Mouse (Mus musculus) stomach, postnatal 0 days (tissue): ENCODE measurements at regions not wholly inside any gene's neighbourhood (a gene's known extent, or its start where the extent isn't known, plus 50 kb on each side); places are given as distances from the start of the nearest gene placed in this dataset.

Experiments
- ATAC-seq: fragments of 200-750 bp; cut with Nextera tagmentation; 2 replicates; pipeline ENCODE4 v1.8.0; 2017; ENCODE audit not compliant: low FRiP score, low TSS enrichment
- DNase-seq: peaks from one replicate; pipeline ENCODE4 v3.0.0-alpha.2; 2016; ENCODE audit warnings: low spot score
- H3K27ac ChIP-seq: fragments of 300-500 bp; sonication (generic); replicated peaks from 2 replicates; pipeline ENCODE4 v1.5.1; 2014; ENCODE audit warnings: mild to moderate bottlenecking, control low read depth
- H3K27me3 ChIP-seq: fragments of 300-500 bp; sonication (generic); 2 replicates; pipeline ENCODE4 v1.6.1; 2014; ENCODE audit warnings: low read length; ENCODE audit not compliant: control insufficient read depth, insufficient read depth
- H3K36me3 ChIP-seq: fragments of 300-500 bp; sonication (generic); 2 replicates; pipeline ENCODE4 v1.6.1; 2014; ENCODE audit warnings: low read length, mixed read lengths; ENCODE audit not compliant: control insufficient read depth, insufficient read depth
- H3K4me1 ChIP-seq: fragments of 300-500 bp; sonication (generic); replicated peaks from 2 replicates; pipeline ENCODE4 v1.6.1; 2014; ENCODE audit warnings: antibody characterized with exemption; ENCODE audit not compliant: control insufficient read depth, insufficient read depth
- H3K4me2 ChIP-seq: fragments of 300-500 bp; sonication (generic); replicated peaks from 2 replicates; pipeline ENCODE4 v1.6.1; 2014; ENCODE audit warnings: low read depth, mild to moderate bottlenecking, control low read depth, moderate library complexity
- H3K4me3 ChIP-seq: fragments of 300-500 bp; sonication (generic); 2 replicates; pipeline ENCODE4 v1.5.1; 2014; ENCODE audit warnings: low read depth, low read length, control low read depth
- H3K9ac ChIP-seq: fragments of 300-500 bp; sonication (generic); 2 replicates; pipeline ENCODE4 v1.6.1; 2014; ENCODE audit warnings: mild to moderate bottlenecking, low read length, control low read depth, mixed read lengths
- H3K9me3 ChIP-seq: fragments of 300-500 bp; sonication (generic); 2 replicates; pipeline ENCODE4 v1.6.1; 2016; ENCODE audit warnings: low read length; ENCODE audit not compliant: control insufficient read depth
- CTCF ChIP-seq: IDR thresholded peaks from 2 replicates; pipeline ENCODE4 v1.5.1; 2016; ENCODE audit warnings: antibody characterized with exemption, low read depth, mild to moderate bottlenecking, moderate library complexity
- EP300 ChIP-seq: optimal IDR thresholded peaks from 2 replicates; pipeline ENCODE3; 2016; ENCODE audit warnings: antibody characterized with exemption
- WGBS: fragments of 180-500 bp; shearing (Covaris S2); extraction: QIAGEN DNeasy Blood & Tissue Kit; methylation state at CpG from one replicate; pipeline ENCODE4 v1.1.7; 2014; 5-methylcytosine and 5-hydroxymethylcytosine counted together

GRCm38 (mm10) chr10:111097245-111097644, 67.3 kb upstream of the Osbpl8 start:
- Histone ChIP-seq H3K9me3 (no peaks in the 10 kb centered on the region), H3K4me2 (no peak overlapping the region), H3K27me3 (no peaks in the 10 kb centered on the region), H3K27ac (no peak overlapping the region), H3K4me1 (no peaks in the 10 kb centered on the region), H3K4me3 (no peak overlapping the region), H3K36me3 (no peaks in the 10 kb centered on the region), H3K9ac (no peak overlapping the region)
- no peak for DNase-seq
- 80% methylated on average over 5 of the region's 5 CpGs for WGBS
- ATAC-seq: no peak
- TF ChIP-seq CTCF (no peak), EP300 (no peak)

- Histone ChIP-seq H3K27me3 (no peaks in the 10 kb centered on the region), H3K4me2 (no peak overlapping the region), H3K27ac (no peak overlapping the region), H3K9ac (no peak overlapping the region), H3K36me3 (no peaks in the 10 kb centered on the region), H3K9me3 (no peaks in the 10 kb centered on the region), H3K4me3 (no peak overlapping the region), H3K4me1 (no peaks in the 10 kb centered on the region)
- DNase-seq (no peak), ATAC-seq (no peak)
- no peak for TF ChIP-seq EP300
- no peak for TF ChIP-seq CTCF
- 84% methylated on average over 6 of the region's 6 CpGs for WGBS
Observed at GRCm38 (mm10) chr10:111096811-111097210, 67.7 kb upstream of the Osbpl8 start.

GRCm38 (mm10) chr10:111094405-111094804, 70.1 kb upstream of the Osbpl8 start:
- WGBS: 45% methylated on average over 9 of the region's 9 CpGs
- ATAC-seq: no peak
- Histone ChIP-seq H3K27me3 (no peaks in the 10 kb centered on the region), H3K27ac (no peak overlapping the region), H3K9ac (no peak overlapping the region), H3K4me1 (no peaks in the 10 kb centered on the region), H3K9me3 (no peaks in the 10 kb centered on the region), H3K4me3 (no peak overlapping the region), H3K4me2 (no peak overlapping the region), H3K36me3 (no peaks in the 10 kb centered on the region)
- no peak for TF ChIP-seq EP300
- DNase-seq: no peak

- TF ChIP-seq EP300 (no peak), CTCF (no peak)
- Histone ChIP-seq H3K9me3 (no peaks in the 10 kb centered on the region), H3K4me1 (no peaks in the 10 kb centered on the region), H3K9ac (no peak overlapping the region), H3K27ac (no peak overlapping the region), H3K4me2 (no peak overlapping the region), H3K4me3 (no peak overlapping the region), H3K36me3 (no peaks in the 10 kb centered on the region), H3K27me3 (no peaks in the 10 kb centered on the region)
- ATAC-seq (no peak), DNase-seq (no peak)
- 58% methylated on average over 5 of the region's 5 CpGs for WGBS
Observed at GRCm38 (mm10) chr10:111089382-111089781, 75.2 kb upstream of the Osbpl8 start.

- ATAC-seq (no peak), DNase-seq (no peak)
- no peaks in the 10 kb centered on the region for H3K4me1 ChIP-seq
- H3K27ac ChIP-seq: no peak overlapping the region
- H3K4me3 ChIP-seq: no peak overlapping the region
- WGBS: 51% methylated on average over 8 of the region's 8 CpGs
- no peaks in the 10 kb centered on the region for H3K9me3 ChIP-seq
- H3K9ac ChIP-seq: no peak overlapping the region
- H3K4me2 ChIP-seq: no peak overlapping the region
- H3K27me3 ChIP-seq: no peaks in the 10 kb centered on the region
- no peak for TF ChIP-seq EP300
- TF ChIP-seq CTCF: no peak
- no peaks in the 10 kb centered on the region for H3K36me3 ChIP-seq
Observed at GRCm38 (mm10) chr10:111085561-111085960, 75.6 kb upstream of the Zdhhc17 start.

GRCm38 (mm10) chr10:111084267-111084780, 74.4 kb upstream of the Zdhhc17 start:
- Histone ChIP-seq H3K27ac (no peak overlapping the region), H3K9me3 (no peaks in the 10 kb centered on the region), H3K4me2 (no peak overlapping the region), H3K4me3 (no peak overlapping the region), H3K27me3 (no peaks in the 10 kb centered on the region), H3K9ac (no peak overlapping the region), H3K4me1 (no peaks in the 10 kb centered on the region), H3K36me3 (no peaks in the 10 kb centered on the region)
- TF ChIP-seq EP300: no peak
- no peak for TF ChIP-seq CTCF
- DNase-seq: no peak
- no peak for ATAC-seq
- WGBS: 53% methylated on average over 4 of the region's 4 CpGs
